Mouse (Mus musculus) megakaryocyte, embryonic 14.5 days (primary cell): ENCODE measurements at regions not wholly inside any gene's neighbourhood (a gene's known extent, or its start where the extent isn't known, plus 50 kb on each side); places are given as distances from the start of the nearest gene placed in this dataset.

Experiments
- H3K27me3 ChIP-seq: replicated peaks from 2 replicates; pipeline ENCODE3; 2012; ENCODE audit warnings: inconsistent platforms
- H3K36me3 ChIP-seq: replicated peaks from 2 replicates; pipeline ENCODE3; 2012; ENCODE audit warnings: low read length, inconsistent platforms, mixed read lengths
- H3K4me1 ChIP-seq: 2 replicates; pipeline ENCODE4 v1.6.1; 2012; ENCODE audit warnings: inconsistent platforms
- H3K4me3 ChIP-seq: replicated peaks from 2 replicates; pipeline ENCODE3; 2012; ENCODE audit warnings: moderate library complexity, mild to moderate bottlenecking, inconsistent platforms
- H3K9me3 ChIP-seq: 2 replicates; pipeline ENCODE4 v1.6.1; 2012; ENCODE audit warnings: inconsistent platforms
- FLI1 ChIP-seq: IDR thresholded peaks from 2 replicates; pipeline ENCODE4 v1.6.1; 2012; ENCODE audit warnings: low read length, inconsistent platforms, mixed read lengths
- GATA1 ChIP-seq: IDR thresholded peaks from 3 replicates; pipeline ENCODE4 v1.6.1; 2012; ENCODE audit warnings: mixed read lengths, low read length, inconsistent platforms, borderline replicate concordance

DNA sequence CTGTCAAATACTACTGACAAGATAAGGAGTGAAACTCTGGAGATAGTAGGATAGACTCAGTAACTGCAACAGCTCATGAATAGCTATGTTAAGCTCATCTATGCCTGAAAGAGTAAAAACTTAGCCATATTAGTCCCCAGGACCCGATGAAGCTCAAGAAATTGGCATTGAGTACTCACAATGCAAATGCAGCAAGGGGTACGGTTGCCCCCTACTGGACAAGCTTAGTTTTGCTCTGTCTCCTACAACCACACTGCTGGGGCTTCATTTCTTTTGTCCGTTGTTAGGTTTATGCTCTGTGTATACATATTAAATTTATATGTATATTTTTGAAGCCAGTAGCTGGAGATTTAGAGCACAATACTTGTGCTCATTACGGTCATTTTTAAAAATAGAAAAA, 74.4 kb upstream of the Mup5 start:
- H3K4me1 ChIP-seq: no peaks in the 10 kb centered on the region
- H3K9me3 ChIP-seq: peaks cover 34% of the 10 kb centered on the region
- no peak overlapping the region for H3K4me3 ChIP-seq
- no peaks in the 10 kb centered on the region for H3K27me3 ChIP-seq
- TF ChIP-seq GATA1 (no peak), FLI1 (no peak)
- H3K36me3 ChIP-seq: no peaks in the 10 kb centered on the region

- Histone ChIP-seq H3K4me3 (no peak overlapping the region), H3K9me3 (peaks cover 45% of the 10 kb centered on the region), H3K27me3 (no peaks in the 10 kb centered on the region), H3K4me1 (no peaks in the 10 kb centered on the region), H3K36me3 (no peaks in the 10 kb centered on the region)
- TF ChIP-seq GATA1 (no peak), FLI1 (no peak)
Measured at GRCm38 (mm10) chr4:61902136-61902535, 67.1 kb upstream of the Mup5 start.

DNA sequence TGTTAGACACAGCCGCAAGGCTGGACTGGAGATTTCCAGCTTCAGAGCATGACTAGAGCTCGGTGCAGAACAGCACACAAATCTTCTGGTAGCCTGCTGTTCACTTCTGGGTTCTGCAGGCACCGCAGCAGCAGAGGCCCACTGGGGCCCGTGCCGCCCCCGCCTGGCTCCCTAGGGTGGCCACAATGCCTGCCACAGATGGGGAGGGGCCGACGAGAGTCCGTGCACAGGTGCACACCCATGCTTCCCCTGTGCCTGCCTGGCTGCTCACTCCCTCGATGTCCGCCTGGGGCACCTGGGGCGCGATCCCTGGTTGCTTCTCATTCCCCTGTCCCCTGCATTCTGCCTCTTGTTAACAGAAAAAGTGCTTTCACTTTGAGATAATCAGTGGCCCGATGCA, 63.2 kb upstream of the Mup5 start:
- Histone ChIP-seq H3K4me1 (no peaks in the 10 kb centered on the region), H3K27me3 (no peaks in the 10 kb centered on the region), H3K9me3 (peaks cover 44% of the 10 kb centered on the region), H3K4me3 (peak overlapping the region; percentile 84), H3K36me3 (no peaks in the 10 kb centered on the region)
- TF ChIP-seq FLI1 (no peak), GATA1 (no peak)

GRCm38 (mm10) chr4:61897176-61897575, 62.1 kb upstream of the Mup5 start:
- Histone ChIP-seq H3K36me3 (no peaks in the 10 kb centered on the region), H3K9me3 (peaks cover 37% of the 10 kb centered on the region), H3K4me1 (no peaks in the 10 kb centered on the region), H3K27me3 (no peaks in the 10 kb centered on the region), H3K4me3 (no peak overlapping the region)
- no peak for TF ChIP-seq FLI1
- TF ChIP-seq GATA1: no peak
